In genomic region chr4:68128124-68128523, GRCm38 (mm10) we compare ENCODE assay signal across 27 mouse cellular contexts.
"Had no signal": no experiment of that assay in that cellular context is flagged by ENCODE, and none has a peak within 500 bp of the region (broad histone marks: within the 10 kb centered on the region; RNA-seq: fewer than 3 reads in every experiment).

No protein-coding gene starts in this region.

- H3K27me3 ChIP-seq: embryonic facial prominence, embryonic 12.5 days; embryonic facial prominence, embryonic 13.5 days; embryonic facial prominence, embryonic 15.5 days; forebrain, embryonic 12.5 days; forebrain, embryonic 13.5 days; forebrain, embryonic 15.5 days had no signal

- H3K27ac ChIP-seq: embryonic facial prominence, embryonic 10.5 days; embryonic facial prominence, embryonic 12.5 days; embryonic facial prominence, embryonic 13.5 days; embryonic facial prominence, embryonic 15.5 days; forebrain, embryonic 10.5 days; forebrain, embryonic 12.5 days; forebrain, embryonic 13.5 days; forebrain, embryonic 15.5 days; gastrocnemius, adult 2 months; heart, adult 2 months had no signal

- DNase-seq: cerebellum, adult 9-10 months; cerebellum, adult 9-11 months; cerebellum, postnatal 10 days; cerebellum, postnatal 14 days; cerebellum, postnatal 25 days; cerebellum, postnatal 36 days; embryo, embryonic 11 days; forebrain, postnatal 0 days; gastrocnemius, adult 2 months; gastrocnemius, postnatal 10 days; gastrocnemius, postnatal 14 days; gastrocnemius, postnatal 25 days; gastrocnemius, postnatal 36 days; heart, adult 11 months; heart, adult 18-20 months; heart, adult 2 months had no signal

- H3K9me3 ChIP-seq: embryonic facial prominence, embryonic 10.5 days; embryonic facial prominence, embryonic 12.5 days; embryonic facial prominence, embryonic 13.5 days; embryonic facial prominence, embryonic 15.5 days; forebrain, embryonic 10.5 days; forebrain, embryonic 12.5 days; forebrain, embryonic 13.5 days; forebrain, embryonic 15.5 days had no signal

- H3K36me3 ChIP-seq: embryonic facial prominence, embryonic 10.5 days; embryonic facial prominence, embryonic 12.5 days; embryonic facial prominence, embryonic 13.5 days; embryonic facial prominence, embryonic 15.5 days; forebrain, embryonic 10.5 days; forebrain, embryonic 12.5 days; forebrain, embryonic 15.5 days had no signal

- H3K4me2 ChIP-seq: embryonic facial prominence, embryonic 12.5 days; embryonic facial prominence, embryonic 13.5 days; embryonic facial prominence, embryonic 15.5 days; forebrain, embryonic 12.5 days; forebrain, embryonic 13.5 days; forebrain, embryonic 15.5 days had no signal

- H3K9ac ChIP-seq: embryonic facial prominence, embryonic 12.5 days; embryonic facial prominence, embryonic 13.5 days; embryonic facial prominence, embryonic 15.5 days; forebrain, embryonic 12.5 days; forebrain, embryonic 13.5 days; forebrain, embryonic 15.5 days; forebrain, postnatal 0 days had no signal

- H3K4me3 ChIP-seq: embryonic facial prominence, embryonic 10.5 days; embryonic facial prominence, embryonic 12.5 days; embryonic facial prominence, embryonic 13.5 days; embryonic facial prominence, embryonic 15.5 days; erythroblast, embryonic 14.5 days; forebrain, embryonic 10.5 days; forebrain, embryonic 12.5 days; forebrain, embryonic 13.5 days; forebrain, embryonic 15.5 days; gastrocnemius, adult 2 months; heart, adult 2 months had no signal

- ATAC-seq: forebrain, embryonic 13.5 days; forebrain, embryonic 14.5 days; forebrain, embryonic 15.5 days; forebrain, embryonic 16.5 days; forebrain, postnatal 0 days had no signal

- H3K4me1 ChIP-seq: embryonic facial prominence, embryonic 10.5 days; embryonic facial prominence, embryonic 12.5 days; embryonic facial prominence, embryonic 13.5 days; embryonic facial prominence, embryonic 15.5 days; forebrain, embryonic 10.5 days; forebrain, embryonic 12.5 days; forebrain, embryonic 13.5 days; forebrain, embryonic 15.5 days had no signal
